Mouse (Mus musculus): ENCODE measurements around the gene Myof.

Myof gene

DNA sequence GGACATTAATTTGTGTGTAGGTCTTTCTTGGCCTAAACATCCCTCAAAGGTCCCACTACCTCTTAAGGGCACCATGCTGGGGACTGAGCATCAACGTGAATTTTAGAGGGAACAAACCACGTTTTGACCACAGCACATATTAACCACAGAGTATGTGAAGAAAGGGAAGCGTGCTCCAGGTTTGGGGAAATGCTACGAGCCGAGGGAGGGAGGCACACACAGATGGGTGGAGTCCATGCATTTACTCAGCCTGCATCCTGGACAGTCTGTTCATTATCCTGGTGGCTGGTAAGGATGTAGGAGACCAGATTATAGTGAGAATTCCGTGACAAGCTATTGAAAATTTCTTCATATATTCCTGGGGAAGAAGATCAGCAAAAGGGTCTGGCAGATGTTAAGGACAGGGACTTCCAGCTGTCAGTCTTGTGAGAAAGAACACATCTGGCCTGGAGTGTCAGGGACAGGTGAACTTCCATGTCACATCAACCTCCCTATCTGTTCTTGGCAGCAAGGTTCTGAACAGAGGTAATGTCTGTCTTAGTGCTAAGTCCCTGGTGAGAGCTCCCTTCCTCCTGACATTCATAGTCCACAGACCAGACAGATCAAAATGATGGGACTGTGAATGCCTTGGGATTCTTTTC, 166.7 kb downstream of the Myof start:
- DNase-seq (ENCODE audit: inconsistent ontology term), result no peak

DNA sequence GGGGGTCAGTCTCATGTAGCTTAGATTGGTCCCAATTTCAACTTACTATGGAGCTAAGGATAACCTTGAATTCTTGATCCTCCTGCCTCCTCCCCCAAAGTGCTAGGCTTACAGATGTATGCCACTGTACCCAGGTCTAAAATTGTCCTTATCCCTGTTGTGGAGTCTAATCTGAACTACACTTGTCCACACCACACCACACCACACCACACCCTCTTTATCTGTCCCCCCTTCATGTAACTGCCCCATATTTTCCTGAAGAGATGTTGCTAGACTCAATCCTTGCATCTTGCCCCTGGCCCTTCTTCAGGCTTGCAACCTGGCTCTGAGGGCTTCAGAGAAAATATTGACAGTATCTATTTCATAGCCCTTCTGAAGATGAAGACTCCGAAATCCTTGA, 169.9 kb downstream of the Myof start:
- no peak for DNase-seq (ENCODE audit: inconsistent ontology term)

DNA sequence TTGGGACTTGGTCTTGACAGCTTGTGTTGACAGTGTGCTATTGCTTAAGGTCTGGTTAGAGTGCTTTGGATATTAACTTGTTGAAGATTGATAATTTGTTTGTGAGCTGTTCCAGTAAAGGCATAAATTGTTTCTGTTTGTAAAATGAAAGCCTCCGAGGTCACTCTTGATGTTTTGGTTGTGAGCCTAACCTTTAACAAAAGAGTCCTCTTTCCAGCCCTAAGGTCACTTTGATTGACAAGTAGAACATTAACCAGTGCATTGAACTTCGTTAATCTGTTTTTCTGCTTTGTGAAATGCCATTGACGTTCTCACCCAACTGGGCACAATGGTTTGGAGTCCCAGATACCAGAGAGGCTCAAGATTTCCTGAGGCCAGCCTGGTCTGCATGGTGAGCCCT, 175.8 kb downstream of the Myof start:
- no peak for DNase-seq (ENCODE audit: inconsistent ontology term)

DNA sequence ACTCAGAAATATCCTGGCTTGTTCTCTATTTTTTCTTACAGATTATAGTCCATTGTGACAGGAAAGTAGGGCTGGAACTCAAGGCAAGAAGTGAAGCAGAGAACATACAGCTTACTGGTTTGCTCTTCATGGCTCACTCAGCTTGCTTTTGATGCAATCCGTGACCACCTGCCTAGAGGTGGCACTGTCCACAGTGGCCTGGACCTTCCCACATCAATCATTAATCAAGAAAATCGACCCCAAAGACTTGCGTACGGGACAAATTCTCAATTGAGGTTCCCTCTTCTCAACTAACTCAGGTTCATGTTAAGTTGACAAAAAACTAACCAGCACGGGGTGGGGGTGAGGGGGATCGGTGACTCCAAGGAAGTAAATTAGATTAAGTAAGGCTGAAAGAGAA, 176.4 kb downstream of the Myof start:
- no peak for DNase-seq (ENCODE audit: inconsistent ontology term)

DNA sequence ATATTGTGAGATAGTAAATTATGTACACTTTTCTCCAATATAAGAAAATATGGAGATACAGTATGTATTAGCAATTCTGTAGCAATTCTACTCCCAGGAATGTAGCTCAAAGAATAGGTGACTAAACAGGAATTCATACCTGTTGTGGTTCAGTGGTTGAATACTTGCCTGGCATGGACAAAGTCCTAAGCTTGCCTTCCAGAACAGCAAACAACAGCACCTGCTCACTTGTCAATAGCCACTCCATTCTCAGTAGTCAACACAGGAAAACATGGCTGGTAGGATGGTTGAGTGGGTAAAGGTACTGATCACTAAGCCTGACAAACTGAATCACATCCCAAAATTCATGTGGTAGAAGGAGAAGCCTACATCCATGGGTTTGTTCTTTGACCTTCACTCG, 182.2 kb downstream of the Myof start:
- DNase-seq (ENCODE audit: inconsistent ontology term), result no peak

DNA sequence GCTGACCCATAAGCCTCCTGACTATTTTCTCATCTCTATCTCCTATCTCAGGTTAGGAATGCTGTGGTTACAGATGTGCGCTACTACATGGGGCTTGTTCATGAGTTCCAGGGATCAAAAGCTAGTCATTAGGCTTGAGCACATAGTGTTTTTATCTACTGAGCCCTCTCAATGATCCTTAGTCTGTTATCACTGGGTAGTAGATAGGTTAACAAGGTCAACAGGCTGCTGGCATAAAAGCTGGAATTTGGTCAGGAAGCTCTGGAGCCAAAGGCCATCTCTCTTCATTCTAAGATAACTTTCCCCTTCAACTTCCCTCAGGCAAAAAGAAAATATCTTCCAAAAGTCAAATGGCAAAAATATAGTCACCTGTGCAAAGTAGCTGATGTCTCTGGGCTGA, 183.1 kb downstream of the Myof start:
- no peak for DNase-seq (ENCODE audit: inconsistent ontology term)

DNA sequence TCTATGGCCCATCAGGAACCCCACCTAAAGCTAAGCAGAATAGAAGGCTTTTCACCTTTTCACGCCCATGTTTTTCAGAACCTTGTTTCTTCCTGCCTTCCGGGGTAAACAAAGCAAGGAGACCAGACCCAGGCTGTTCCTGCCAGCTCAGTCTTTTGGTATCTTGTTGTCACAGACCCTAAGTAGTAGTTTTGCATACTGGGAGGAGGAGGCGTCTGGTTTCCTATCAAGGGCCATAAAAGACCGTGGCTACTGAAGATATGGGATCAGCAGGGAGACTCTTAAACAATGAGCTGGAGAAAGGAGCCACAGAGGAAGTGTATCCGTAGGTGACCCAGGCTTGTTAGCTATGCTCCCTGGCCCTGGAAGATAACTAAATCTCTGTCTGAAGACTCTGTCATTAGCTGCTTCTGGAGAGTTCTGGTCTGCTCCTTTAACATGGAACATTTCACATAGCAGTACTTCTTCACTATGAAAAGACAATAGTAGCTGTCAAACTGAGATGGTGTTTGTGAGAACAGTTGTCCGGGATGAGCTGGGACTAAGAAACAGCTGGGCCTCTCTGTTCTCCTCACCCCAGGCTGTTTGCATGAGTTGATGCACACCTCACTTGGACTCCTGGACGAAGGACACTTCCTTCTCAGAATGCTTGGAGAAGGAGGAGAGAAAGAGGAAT, 184.8 kb downstream of the Myof start:
- no peak for DNase-seq (ENCODE audit: inconsistent ontology term)

DNA sequence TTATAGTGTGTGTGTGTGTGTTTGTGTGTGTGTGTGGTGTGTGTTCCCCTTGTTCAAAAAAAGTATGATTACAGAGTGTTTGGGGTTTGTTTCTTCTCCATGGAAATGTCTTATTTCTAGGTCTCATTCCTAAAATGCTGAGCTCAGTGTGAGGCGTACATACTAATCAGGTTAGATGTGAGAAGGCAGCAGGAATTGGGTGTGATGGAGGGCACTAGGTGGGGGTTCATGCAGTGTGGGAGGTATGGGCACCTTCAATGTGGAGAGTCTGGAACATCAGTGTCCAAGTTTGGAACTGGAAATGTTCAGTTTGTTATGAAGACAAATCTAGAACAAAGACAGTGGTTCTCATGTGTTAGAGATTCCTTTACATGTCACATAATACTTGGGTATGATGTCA, 191.3 kb downstream of the Myof start:
- DNase-seq (ENCODE audit: inconsistent ontology term), result no peak

DNA sequence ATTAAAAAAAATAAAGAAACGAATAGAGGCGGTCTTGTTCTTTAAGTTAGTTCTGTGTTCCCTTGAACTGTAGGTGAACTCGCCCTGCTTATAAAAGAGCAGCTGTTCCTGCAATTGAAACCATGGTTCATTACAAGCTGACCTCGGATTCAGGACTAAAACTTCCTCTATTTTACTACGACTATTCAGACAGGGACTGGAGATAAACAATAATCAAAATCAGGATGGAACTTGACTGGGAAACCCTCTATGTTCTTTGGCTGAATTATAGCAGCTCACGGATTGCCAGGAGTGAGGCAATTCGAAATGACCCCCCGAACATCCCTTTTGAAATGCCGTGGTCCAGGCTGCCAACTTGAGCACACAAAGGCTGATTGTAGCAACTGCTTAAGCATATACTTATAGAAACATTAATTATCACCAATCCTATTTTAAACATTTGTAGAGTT, 191.8 kb downstream of the Myof start:
- peak; percentile 43 for DNase-seq (ENCODE audit: inconsistent ontology term)

All from Muller cell, postnatal 12 days (primary cell).